Mouse (Mus musculus) CH12.LX (cell line): Measurements from ENCODE around the gene Cplx1.

ENCODE experiments used
- CTCF ChIP-seq, 2 experiments: IDR thresholded peaks in 1 of 2; conservative IDR thresholded peaks in 1 of 2; 2 replicates each; pipeline ENCODE4 v1.5.1; 2011 to 2012; ENCODE audit warnings: low read depth in 2 of 2, low read length in 2 of 2, improper control_type of control experiment in 1 of 2, inconsistent platforms in 1 of 2, mild to moderate bottlenecking in 1 of 2, moderate library complexity in 1 of 2
- E2F4 ChIP-seq: IDR thresholded peaks from 2 replicates; pipeline ENCODE4 v1.6.1; 2011; ENCODE audit warnings: low read depth, low read length, improper control_type of control experiment; ENCODE audit not compliant: insufficient replicate concordance
- GABPA ChIP-seq: IDR thresholded peaks from 2 replicates; pipeline ENCODE4 v1.6.1; 2012; ENCODE audit warnings: low read depth, low read length, improper control_type of control experiment, inconsistent platforms; ENCODE audit not compliant: insufficient replicate concordance
- HCFC1 ChIP-seq: IDR thresholded peaks from 2 replicates; pipeline ENCODE4 v1.6.1; 2012; ENCODE audit warnings: low read depth, mild to moderate bottlenecking, inconsistent platforms, low read length, improper control_type of control experiment
- MYC ChIP-seq: IDR thresholded peaks from 2 replicates; pipeline ENCODE4 v1.6.1; 2011; ENCODE audit warnings: low read depth, mild to moderate bottlenecking, improper control_type of control experiment, low read length
- POLR2AphosphoS2 ChIP-seq: IDR thresholded peaks from 2 replicates; pipeline ENCODE4 v1.6.1; 2011; ENCODE audit warnings: low read depth, low read length, improper control_type of control experiment

- TF ChIP-seq HCFC1 (no peak), POLR2AphosphoS2 (no peak), MYC (no peak), E2F4 (no peak), CTCF (conservative IDR thresholded peaks at IDR 0.05 in 1 of 2, IDR thresholded peaks at IDR 0.05 in 1 of 2; ENCODE audit: low read depth in 2 of 2, low read length in 2 of 2) (no peak), GABPA (no peak)
These were observed 73.8 kb downstream of the Cplx1 start for GRCm38 (mm10) chr5:108475977-108476376.
